Mouse (Mus musculus) testis, adult 2 months (tissue): ENCODE results near the gene Gm10203. TPM values are rescaled to one million over a fixed set of nuclear protein-coding genes. Genes with fewer than 3 reads are reported as not detected.

Source experiments
- H3K27ac ChIP-seq: fragments of 200-500 bp; 2 replicates; pipeline ENCODE4 v1.5.1; 2012; ENCODE audit warnings: low read depth, low read length; ENCODE audit not compliant: control insufficient read depth, insufficient read depth
- H3K27me3 ChIP-seq: fragments of 200-500 bp; 2 replicates; pipeline ENCODE4 v1.6.1; 2012; ENCODE audit warnings: mild to moderate bottlenecking, low read length, moderate library complexity; ENCODE audit not compliant: control insufficient read depth, insufficient read depth
- H3K36me3 ChIP-seq: fragments of 200-500 bp; 2 replicates; pipeline ENCODE4 v1.6.1; 2012; ENCODE audit warnings: mild to moderate bottlenecking, low read length; ENCODE audit not compliant: control insufficient read depth, insufficient read depth
- H3K4me1 ChIP-seq: fragments of 200-500 bp; 2 replicates; pipeline ENCODE4 v1.6.1; 2012; ENCODE audit warnings: low read length; ENCODE audit not compliant: control insufficient read depth, insufficient read depth
- H3K4me3 ChIP-seq: fragments of 200-500 bp; 2 replicates; pipeline ENCODE4 v1.5.1; 2012; ENCODE audit warnings: low read depth, mild to moderate bottlenecking, low read length, moderate library complexity, mixed read lengths; ENCODE audit not compliant: control insufficient read depth
- CTCF ChIP-seq: fragments of 200-500 bp; IDR thresholded peaks from 2 replicates; pipeline ENCODE4 v1.5.1; 2012; ENCODE audit warnings: low read depth, mild to moderate bottlenecking, inconsistent platforms, low read length, moderate library complexity; ENCODE audit not compliant: control insufficient read depth, insufficient read depth, insufficient replicate concordance
- POLR2A ChIP-seq: fragments of 200-500 bp; IDR thresholded peaks from 2 replicates; pipeline ENCODE4 v1.6.1; 2012; ENCODE audit warnings: low read depth, mild to moderate bottlenecking, inconsistent platforms, low read length, moderate library complexity; ENCODE audit not compliant: control insufficient read depth
- polyA plus RNA-seq: library from polyadenylated mRNA; depleted of rRNA; stranded (reverse); fragments of >200 nt; gene quantifications from 2 replicates; pipeline ENCODE4 v1.2.3, GENCODE M21; 2012; rRNA removed

Gm10203 gene
- polyA plus RNA-seq, 1 experiment: not detected

GRCm38 (mm10) chr6:149173831-149174625 lies 44.1 kb downstream of the Gm10203 start:
- no peaks in the 10 kb centered on the region for H3K4me1 ChIP-seq
- TF ChIP-seq POLR2A: no peak
- TF ChIP-seq CTCF: no peak
- no peaks in the 10 kb centered on the region for H3K36me3 ChIP-seq
- peak overlapping the region; percentile 36 for H3K27ac ChIP-seq
- no peaks in the 10 kb centered on the region for H3K27me3 ChIP-seq
- H3K4me3 ChIP-seq: no peak overlapping the region

DNA sequence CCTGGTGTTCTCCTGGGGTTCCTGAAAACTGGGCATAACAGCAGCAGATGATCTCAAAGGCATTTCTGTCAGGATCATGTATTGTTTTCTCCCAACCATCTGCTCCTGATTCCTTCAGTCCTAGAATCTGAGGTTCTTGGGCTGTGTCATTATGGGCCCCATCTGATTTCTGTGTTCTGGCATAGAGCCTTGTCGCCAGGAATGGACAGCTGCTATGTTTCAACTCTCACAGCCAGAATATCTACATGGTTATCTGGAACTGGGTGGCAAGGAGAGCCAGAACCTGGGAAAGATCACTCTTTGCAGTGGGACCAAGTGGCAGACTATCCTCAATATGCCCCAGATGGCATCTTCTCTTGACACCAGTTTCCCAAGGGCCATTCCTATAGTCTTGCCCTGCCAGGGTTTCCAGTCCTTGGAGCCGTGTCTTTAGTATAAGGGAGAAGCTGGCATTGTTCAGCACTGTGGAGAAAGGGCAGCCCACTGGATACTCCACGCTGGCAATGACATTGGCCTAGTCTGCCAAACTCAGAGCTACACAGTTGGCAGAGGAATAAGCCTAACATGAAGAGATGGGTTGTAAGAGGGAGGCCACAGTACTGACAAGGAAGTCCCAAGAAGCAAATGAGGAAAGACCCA lies 45.1 kb downstream of the Gm10203 start:
- Histone ChIP-seq H3K36me3 (no peaks in the 10 kb centered on the region), H3K27me3 (no peaks in the 10 kb centered on the region), H3K4me1 (no peaks in the 10 kb centered on the region), H3K4me3 (no peak overlapping the region), H3K27ac (peak overlapping the region; percentile 43; the same call in 1 of the 2 replicates)
- TF ChIP-seq POLR2A: no peak

GRCm38 (mm10) chr6:149179064-149179463 lies 49.1 kb downstream of the Gm10203 start:
- H3K27ac ChIP-seq: no peak overlapping the region
- no peak for TF ChIP-seq CTCF
- TF ChIP-seq POLR2A: no peak
- H3K27me3 ChIP-seq: no peaks in the 10 kb centered on the region
- no peak overlapping the region for H3K4me3 ChIP-seq
- H3K4me1 ChIP-seq: no peaks in the 10 kb centered on the region
- no peaks in the 10 kb centered on the region; the same call in 1 of the 2 replicates for H3K36me3 ChIP-seq

Other genes starting within 250 kb of the Gm10203 start
- gene Caprin2, start 233.9 kb upstream of the Gm10203 start, polyA plus RNA-seq: 11.6 and 16.8 TPM in 2 replicates
- 1.9 and 3.3 TPM in 2 replicates for gene Sinhcaf, start 183.7 kb upstream of the Gm10203 start, polyA plus RNA-seq
- gene Dennd5b, start 28.5 kb upstream of the Gm10203 start, polyA plus RNA-seq: 8.0 and 9.1 TPM in 2 replicates
- 12.6 and 17.5 TPM in 2 replicates for gene Etfbkmt, start 9.7 kb downstream of the Gm10203 start, polyA plus RNA-seq
- 47.5 and 58.4 TPM in 2 replicates for gene Amn1, start 58.5 kb downstream of the Gm10203 start, polyA plus RNA-seq
- 2.6 and 2.8 TPM in 2 replicates for gene Resf1, start 179.2 kb downstream of the Gm10203 start, polyA plus RNA-seq